Mouse (Mus musculus): ENCODE measurements around the gene Psmb9. TPM values are rescaled to one million over a fixed set of nuclear protein-coding genes. Genes with fewer than 3 reads are reported as not detected.
"Not testable (repeated sequence)": the region's sequence is repeated elsewhere in the genome, so short reads cannot be mapped to it uniquely, and the experiment has no call there.

Gene Psmb9
- polyA plus RNA-seq, 1 experiment from 2014 or later = 0.57 TPM

- Histone ChIP-seq H3K4me3 (no peak overlapping the region), H3K4me2 (replicated peaks) (no peak overlapping the region), H3K9me3 (peaks cover 7% of the 10 kb centered on the region; the same call in 1 of the 2 replicates), H3K4me1 (no peaks in the 10 kb centered on the region), H3K9ac (no peak overlapping the region), H3K27ac (no peak overlapping the region), H3K27me3 (replicated peaks) (no peaks in the 10 kb centered on the region), H3K36me3 (no peaks in the 10 kb centered on the region)
- WGBS = 73% methylated on average over 1 of the region's 1 CpGs
- no peak for ATAC-seq (ENCODE audit: low FRiP score, low read depth)
Observed at GRCm38 (mm10) chr17:34174075-34174474, 13.5 kb downstream of the Psmb9 start.

DNA sequence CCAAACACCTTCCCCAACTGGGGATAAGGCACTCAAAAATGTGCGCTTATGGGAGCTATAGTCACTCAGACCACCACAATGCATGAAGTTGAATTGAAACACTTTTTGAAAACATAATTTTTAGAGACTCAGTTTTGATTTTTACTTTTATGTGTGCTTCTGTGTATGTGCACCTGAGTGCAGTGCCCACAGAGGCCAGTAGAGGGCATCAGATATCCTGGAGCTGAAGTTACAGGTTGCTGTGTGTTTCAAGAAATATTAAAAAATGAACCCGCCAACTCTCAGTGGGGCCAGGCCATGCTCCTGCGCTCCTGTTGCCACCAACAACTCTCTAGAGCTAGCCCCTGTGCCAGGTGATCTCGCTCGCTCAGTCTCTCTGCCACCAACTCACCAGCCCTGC lies 15.0 kb downstream of the Psmb9 start:
- Histone ChIP-seq H3K4me1 (no peaks in the 10 kb centered on the region), H3K9ac (no peak overlapping the region), H3K27ac (no peak overlapping the region), H3K4me3 (no peak overlapping the region), H3K36me3 (no peaks in the 10 kb centered on the region), H3K27me3 (replicated peaks) (no peaks in the 10 kb centered on the region), H3K4me2 (replicated peaks) (no peak overlapping the region), H3K9me3 (peaks cover 7% of the 10 kb centered on the region; the same call in 1 of the 2 replicates)
- no peak for ATAC-seq (ENCODE audit: low FRiP score, low read depth)
- 94% methylated on average over 5 of the region's 5 CpGs for WGBS

- Histone ChIP-seq H3K27me3 (replicated peaks) (no peaks in the 10 kb centered on the region), H3K9ac (no peak overlapping the region), H3K36me3 (no peaks in the 10 kb centered on the region), H3K9me3 (no peaks in the 10 kb centered on the region), H3K27ac (no peak overlapping the region), H3K4me1 (no peaks in the 10 kb centered on the region), H3K4me3 (no peak overlapping the region), H3K4me2 (replicated peaks) (no peak overlapping the region)
- ATAC-seq (ENCODE audit: low FRiP score, low read depth) = no peak
- WGBS = 44% methylated on average over 13 of the region's 13 CpGs
Observed at GRCm38 (mm10) chr17:34170877-34171498, 16.6 kb downstream of the Psmb9 start.

- WGBS = 34% methylated on average over 4 of the region's 4 CpGs
- H3K27me3 ChIP-seq (replicated peaks) = no peaks in the 10 kb centered on the region
- no peak for ATAC-seq (ENCODE audit: low FRiP score, low read depth)
- no peaks in the 10 kb centered on the region for H3K9me3 ChIP-seq
- no peak overlapping the region for H3K4me3 ChIP-seq
- no peak overlapping the region for H3K27ac ChIP-seq
- no peaks in the 10 kb centered on the region for H3K4me1 ChIP-seq
- no peaks in the 10 kb centered on the region for H3K36me3 ChIP-seq
- H3K4me2 ChIP-seq (replicated peaks) = no peak overlapping the region
- H3K9ac ChIP-seq = no peak overlapping the region
Observed at GRCm38 (mm10) chr17:34170487-34170876, 17.1 kb downstream of the Psmb9 start.

- H3K27me3 ChIP-seq (replicated peaks) = no peaks in the 10 kb centered on the region; the same call in 1 of the 2 replicates
- no peak for ATAC-seq (ENCODE audit: low FRiP score, low read depth)
- H3K4me3 ChIP-seq = no peak overlapping the region
- no peaks in the 10 kb centered on the region for H3K36me3 ChIP-seq
- WGBS = 2% methylated on average over 2 of the region's 2 CpGs
- no peak overlapping the region for H3K27ac ChIP-seq
- H3K4me2 ChIP-seq (replicated peaks) = no peak overlapping the region
- H3K9ac ChIP-seq = no peak overlapping the region
- H3K4me1 ChIP-seq = no peaks in the 10 kb centered on the region
- H3K9me3 ChIP-seq = no peaks in the 10 kb centered on the region
Observed at GRCm38 (mm10) chr17:34169279-34169678, 18.3 kb downstream of the Psmb9 start.

- H3K4me2 ChIP-seq (replicated peaks) = no peak overlapping the region
- 81% methylated on average over 6 of the region's 6 CpGs for WGBS
Observed at GRCm38 (mm10) chr17:34165033-34165730, 22.4 kb downstream of the Psmb9 start.

DNA sequence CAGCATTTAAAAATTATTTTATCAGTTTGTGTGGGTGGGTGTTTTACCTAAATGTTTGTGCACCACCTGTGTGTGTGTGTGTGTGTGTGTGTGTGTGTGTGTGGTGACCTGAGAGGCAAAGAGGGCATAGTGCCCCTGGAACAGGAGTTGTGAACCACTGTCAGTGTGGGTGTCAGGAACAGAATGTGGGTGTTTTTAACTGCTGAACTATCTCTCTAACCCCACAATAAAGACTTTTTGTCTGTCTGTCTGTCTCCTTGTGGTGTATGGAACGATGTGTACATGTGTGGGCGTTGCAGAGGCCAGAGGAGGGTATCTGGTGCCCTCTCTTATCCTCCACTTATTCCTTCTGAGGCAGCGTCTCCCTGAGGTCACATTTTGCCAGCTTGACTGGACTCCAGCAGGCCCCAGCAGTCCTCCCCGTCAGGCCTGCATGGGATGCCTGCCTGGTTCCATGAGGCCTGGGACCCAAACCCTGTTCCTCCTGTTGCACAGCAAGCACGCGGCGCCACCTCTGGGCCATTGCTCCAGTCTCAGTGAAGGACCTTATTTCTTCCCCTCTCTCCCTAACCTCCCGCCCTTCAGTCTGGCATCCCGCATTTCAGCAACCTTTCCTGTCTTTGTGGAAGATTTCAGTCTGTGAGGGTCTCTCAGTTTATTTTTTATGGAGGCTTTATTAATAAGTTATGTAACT lies 23.2 kb downstream of the Psmb9 start:
- Histone ChIP-seq H3K4me2 (replicated peaks) (no peak overlapping the region), H3K9ac (no peak overlapping the region), H3K9me3 (no peaks in the 10 kb centered on the region), H3K4me3 (no peak overlapping the region), H3K27ac (no peak overlapping the region), H3K27me3 (replicated peaks) (no peaks in the 10 kb centered on the region; the same call in 1 of the 2 replicates), H3K4me1 (no peaks in the 10 kb centered on the region), H3K36me3 (no peaks in the 10 kb centered on the region)
- no peak for ATAC-seq (ENCODE audit: low FRiP score, low read depth)
- WGBS = 53% methylated on average over 9 of the region's 9 CpGs

More at GRCm38 (mm10) chr17:34165033-34165730, 22.4 kb downstream of the Psmb9 start:
- no peaks in the 10 kb centered on the region; the same call in 1 of the 2 replicates for H3K27me3 ChIP-seq (replicated peaks)
- H3K4me3 ChIP-seq = no peak overlapping the region
- no peaks in the 10 kb centered on the region for H3K36me3 ChIP-seq
- H3K4me1 ChIP-seq = no peaks in the 10 kb centered on the region
- no peak overlapping the region for H3K9ac ChIP-seq
- ATAC-seq (ENCODE audit: low FRiP score, low read depth) = no peak
- no peak overlapping the region for H3K27ac ChIP-seq
- no peaks in the 10 kb centered on the region for H3K9me3 ChIP-seq

DNA sequence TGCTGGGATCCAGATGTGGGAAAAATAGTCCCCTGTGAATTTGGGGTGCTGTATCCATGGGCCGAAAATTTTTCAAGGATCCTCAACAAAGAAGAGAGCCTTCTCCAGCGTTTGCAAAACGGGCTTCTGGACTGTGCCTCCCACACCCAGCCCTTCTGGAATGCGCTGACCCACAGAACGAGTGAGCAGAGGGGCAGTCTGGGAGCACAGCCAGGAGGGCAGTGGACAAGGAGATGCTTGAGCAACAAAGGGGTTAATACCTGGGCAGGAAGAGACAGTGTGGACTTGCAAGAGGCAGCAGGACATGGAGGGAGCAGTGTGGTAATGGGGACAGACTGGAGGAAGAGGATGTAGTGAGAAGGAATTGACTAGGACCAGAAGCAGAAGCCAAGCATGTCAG lies 32.0 kb downstream of the Psmb9 start:
- ATAC-seq (ENCODE audit: low FRiP score, low read depth) = no peak
- no peaks in the 10 kb centered on the region for H3K9me3 ChIP-seq
- no peak overlapping the region for H3K4me2 ChIP-seq (replicated peaks)
- no peak overlapping the region for H3K27ac ChIP-seq
- no peaks in the 10 kb centered on the region for H3K4me1 ChIP-seq
- no peaks in the 10 kb centered on the region for H3K36me3 ChIP-seq
- H3K27me3 ChIP-seq (replicated peaks) = no peaks in the 10 kb centered on the region
- WGBS = 59% methylated on average over 5 of the region's 5 CpGs
- no peak overlapping the region for H3K9ac ChIP-seq
- H3K4me3 ChIP-seq = no peak overlapping the region

DNA sequence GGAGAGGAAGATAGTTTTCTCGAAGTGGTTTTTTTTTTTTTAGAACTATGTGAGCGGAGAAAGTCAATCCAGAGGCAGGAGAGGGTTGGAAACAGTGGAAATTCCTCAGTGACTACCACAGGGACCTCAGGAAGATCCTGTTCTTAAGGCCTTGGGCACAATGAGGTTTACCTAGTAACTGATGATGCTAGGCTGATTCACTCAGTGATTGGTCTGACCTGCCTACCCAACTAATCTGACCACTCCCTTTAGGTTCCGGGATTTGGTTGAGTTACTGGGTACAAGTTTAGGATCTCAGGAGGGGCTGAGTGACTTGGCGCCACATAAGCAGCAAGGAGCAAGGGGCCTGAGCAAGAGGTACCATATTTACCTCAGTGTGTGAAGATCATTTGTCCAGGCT lies 34.6 kb downstream of the Psmb9 start, which contains the start of gene H2-DMb1:
Gene H2-DMb1, plus strand, starts transcription at position 150 of the 400 bp plus-strand sequence.
- Histone ChIP-seq H3K9ac (no peak within 1 kb of the TSS), H3K36me3 (no peaks in the 10 kb centered on the region), H3K27me3 (replicated peaks) (no peaks in the 10 kb centered on the region), H3K4me3 (no peak within 1 kb of the TSS), H3K4me1 (no peaks in the 10 kb centered on the region), H3K4me2 (replicated peaks) (no peak within 1 kb of the TSS), H3K27ac (no peak within 1 kb of the TSS), H3K9me3 (no peaks in the 10 kb centered on the region)
- no peak for ATAC-seq (ENCODE audit: low FRiP score, low read depth)
- 66% methylated on average over 4 of the region's 4 CpGs for WGBS

GRCm38 (mm10) chr17:34144960-34145371 lies 42.6 kb downstream of the Psmb9 start:
- H3K4me2 ChIP-seq (replicated peaks) = no peak overlapping the region
- WGBS = 72% methylated on average over 3 of the region's 3 CpGs
- H3K36me3 ChIP-seq = no peaks in the 10 kb centered on the region
- H3K9me3 ChIP-seq = no peaks in the 10 kb centered on the region
- H3K9ac ChIP-seq = no peak overlapping the region
- H3K27me3 ChIP-seq (replicated peaks) = peaks cover 16% of the 10 kb centered on the region
- no peak for ATAC-seq (ENCODE audit: low FRiP score, low read depth)
- H3K27ac ChIP-seq = no peak overlapping the region
- no peak overlapping the region for H3K4me3 ChIP-seq
- H3K4me1 ChIP-seq = peaks cover 4% of the 10 kb centered on the region; the same call in 1 of the 2 replicates

- not testable (repeated sequence) for H3K27ac ChIP-seq; H3K4me1 ChIP-seq; H3K9ac ChIP-seq; H3K4me3 ChIP-seq; H3K4me2 ChIP-seq (replicated peaks); ATAC-seq (ENCODE audit: low FRiP score, low read depth); H3K9me3 ChIP-seq; H3K36me3 ChIP-seq
- peaks cover 22% of the 10 kb centered on the region for H3K27me3 ChIP-seq (replicated peaks)
- WGBS = 91% methylated on average over 4 of the region's 4 CpGs
Observed at GRCm38 (mm10) chr17:34144221-34144620, 43.3 kb downstream of the Psmb9 start.

- no peak for ATAC-seq (ENCODE audit: low FRiP score, low read depth)
- Histone ChIP-seq H3K4me2 (replicated peaks) (no peak overlapping the region), H3K9me3 (no peaks in the 10 kb centered on the region), H3K36me3 (no peaks in the 10 kb centered on the region), H3K4me1 (peaks cover 13% of the 10 kb centered on the region), H3K4me3 (no peak overlapping the region), H3K27me3 (replicated peaks) (peaks cover 29% of the 10 kb centered on the region), H3K9ac (no peak overlapping the region), H3K27ac (no peak overlapping the region)
- 67% methylated on average over 5 of the region's 5 CpGs for WGBS
Observed at GRCm38 (mm10) chr17:34143461-34143860, 44.1 kb downstream of the Psmb9 start.
